Mouse (Mus musculus) bone marrow macrophage, adult 2 months (primary cell): ENCODE measurements around the gene Nup98.

Experiments
- CTCF ChIP-seq: IDR thresholded peaks from 2 replicates; pipeline ENCODE4 v1.5.1; 2012; ENCODE audit warnings: low read depth, mild to moderate bottlenecking, low read length, moderate library complexity
- POLR2A ChIP-seq: IDR thresholded peaks from 2 replicates; pipeline ENCODE4 v1.6.1; 2012; ENCODE audit warnings: mild to moderate bottlenecking, low read depth, low read length, borderline replicate concordance

DNA sequence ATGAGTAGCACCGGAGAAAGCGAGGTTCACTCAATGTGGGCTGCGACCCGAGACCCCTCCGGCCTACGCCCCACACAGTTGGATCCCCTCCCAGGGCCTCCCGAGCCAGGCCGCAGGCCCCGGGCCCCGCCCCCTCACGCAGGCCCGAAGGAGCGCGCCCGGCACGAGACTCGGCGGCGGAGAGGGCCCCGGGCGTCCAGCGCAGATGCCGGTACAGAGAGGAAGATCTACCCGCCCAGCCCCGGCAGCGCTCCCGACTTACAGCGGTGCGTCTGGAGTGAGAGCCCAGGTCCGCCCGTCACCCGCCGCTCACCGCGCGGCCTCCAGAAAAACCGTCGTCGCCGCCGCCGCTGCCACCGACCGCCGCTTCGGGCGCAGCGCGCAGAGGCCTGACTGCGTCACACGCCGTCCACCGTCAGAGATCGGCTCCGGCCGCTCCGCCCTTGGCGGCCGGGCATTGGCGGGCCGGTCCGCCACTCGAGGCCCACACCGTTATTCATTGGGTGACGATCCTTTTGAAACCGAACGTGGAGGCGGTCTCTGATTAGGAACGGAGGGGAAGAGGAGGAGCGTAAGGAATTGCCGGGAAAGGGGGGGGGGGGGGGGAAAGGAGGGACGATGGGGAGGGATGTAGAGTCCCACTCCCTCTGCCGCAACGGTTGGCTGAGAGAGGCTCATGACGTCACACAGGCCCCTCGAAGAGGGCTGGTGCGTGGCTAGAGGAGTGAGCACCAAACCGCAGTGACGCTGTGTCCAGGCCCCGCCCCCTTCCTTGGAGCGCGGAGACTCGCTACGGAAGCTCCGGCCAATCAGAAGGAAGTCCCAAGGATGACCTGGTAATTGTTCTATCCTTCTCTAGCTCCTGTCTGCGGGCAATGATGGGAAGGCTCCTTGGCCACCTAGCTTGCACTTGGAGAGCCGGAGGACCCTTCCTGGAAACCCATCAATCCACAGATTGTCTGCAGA, at the start of gene Nup98, which contains the start of gene Pgap2:
- TF ChIP-seq POLR2A (no peak), CTCF (no peak)
